Mouse (Mus musculus): Measurements from ENCODE around the gene Cep55. TPM values are rescaled to one million over a fixed set of nuclear protein-coding genes. Genes with fewer than 3 reads are reported as not detected.

Cep55 gene
- polyA plus RNA-seq, 1 experiment from 2014 or later: 8.2 TPM

- H3K9me3 ChIP-seq: no peaks in the 10 kb centered on the region
- H3K27ac ChIP-seq: no peak overlapping the region
- 92% methylated on average over 7 of the region's 7 CpGs for WGBS
- no peak overlapping the region for H3K9ac ChIP-seq
- ATAC-seq (ENCODE audit: low FRiP score): no peak
- H3K36me3 ChIP-seq: no peaks in the 10 kb centered on the region
- H3K4me3 ChIP-seq: no peak overlapping the region
- no peak overlapping the region for H3K4me2 ChIP-seq
- no peaks in the 10 kb centered on the region for H3K4me1 ChIP-seq (replicated peaks)
- no peaks in the 10 kb centered on the region for H3K27me3 ChIP-seq
Measured at GRCm38 (mm10) chr19:38114834-38115491, 60.2 kb downstream of the Cep55 start.

DNA sequence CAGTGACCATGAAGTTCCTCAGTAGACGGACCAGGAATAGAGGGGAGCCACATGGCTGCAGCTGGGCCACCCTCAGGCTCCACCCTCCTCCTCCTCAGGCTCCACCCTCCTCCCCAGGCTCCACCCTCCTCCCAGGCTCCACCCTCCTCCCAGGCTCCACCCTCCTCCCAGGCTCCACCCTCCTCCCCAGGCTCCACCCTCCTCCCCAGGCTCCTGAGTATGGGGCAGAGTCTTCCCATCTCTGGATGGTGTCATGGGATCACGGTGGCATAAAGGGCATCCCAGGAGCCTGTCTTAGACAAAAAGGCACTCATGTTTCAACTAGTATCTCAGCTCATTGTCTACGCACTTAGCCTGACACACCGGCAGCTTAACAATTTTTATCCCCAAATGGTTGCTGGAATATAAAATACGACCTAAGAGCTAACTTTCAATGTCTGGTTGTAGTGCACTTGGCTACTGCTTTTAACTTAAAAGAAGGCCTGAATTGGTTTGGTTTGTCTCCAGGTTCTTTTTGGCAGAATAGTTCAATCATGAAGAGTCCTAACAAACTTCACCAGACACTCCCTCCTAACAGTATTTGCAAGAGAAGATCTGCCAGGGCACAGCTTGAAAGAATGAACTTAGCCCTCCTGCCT, 65.4 kb downstream of the Cep55 start:
- Histone ChIP-seq H3K27me3 (peaks cover 32% of the 10 kb centered on the region), H3K9ac (no peak overlapping the region), H3K36me3 (no peaks in the 10 kb centered on the region), H3K4me2 (no peak overlapping the region), H3K4me3 (no peak overlapping the region), H3K9me3 (no peaks in the 10 kb centered on the region), H3K4me1 (replicated peaks) (peaks cover 3% of the 10 kb centered on the region; the same call in 1 of the 2 replicates), H3K27ac (no peak overlapping the region)
- ATAC-seq (ENCODE audit: low FRiP score): no peak
- WGBS: 86% methylated on average over 5 of the region's 5 CpGs

DNA sequence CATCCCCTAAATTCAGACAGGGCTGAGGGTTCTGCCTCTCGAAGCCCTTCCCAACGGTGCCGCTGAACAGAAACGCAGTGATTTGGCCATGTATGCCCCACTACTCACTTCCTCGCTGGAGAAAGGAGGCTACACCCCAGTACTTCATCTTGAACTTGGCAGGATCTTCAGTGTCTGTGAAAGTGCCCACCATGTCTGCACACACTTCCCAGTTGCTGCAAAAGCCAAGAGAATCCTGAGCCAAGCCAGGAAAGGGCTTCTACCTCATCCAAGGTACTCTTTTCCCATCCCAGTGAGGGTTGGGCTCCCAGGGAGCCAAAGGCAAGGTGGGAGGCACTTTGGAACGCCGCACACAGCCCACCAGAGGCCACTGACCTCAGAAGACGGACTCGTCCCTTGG, 69.1 kb downstream of the Cep55 start:
- WGBS: 30% methylated on average over 9 of the region's 9 CpGs
- no peak for ATAC-seq (ENCODE audit: low FRiP score)
- H3K9ac ChIP-seq: no peak overlapping the region

More for the DNA sequence above, 69.1 kb downstream of the Cep55 start:
- peak overlapping the region; percentile 57 for H3K4me3 ChIP-seq
- H3K4me1 ChIP-seq (replicated peaks): peaks cover 3% of the 10 kb centered on the region; the same call in 1 of the 2 replicates
- no peak overlapping the region for H3K27ac ChIP-seq
- H3K27me3 ChIP-seq: peaks cover 42% of the 10 kb centered on the region
- no peaks in the 10 kb centered on the region for H3K36me3 ChIP-seq
- no peaks in the 10 kb centered on the region for H3K9me3 ChIP-seq
- peak overlapping the region; percentile 82 for H3K4me2 ChIP-seq

Other genes starting within 250 kb of the Cep55 start
- 2.4 and 2.6 TPM in 2 replicates for gene Myof, start 11.4 kb upstream of the Cep55 start, polyA plus RNA-seq (2015; fragmentation: Nextera tagmentation; extraction: Ambion mirVana)
- gene Ffar4, start 42.1 kb downstream of the Cep55 start, polyA plus RNA-seq (2015; fragmentation: Nextera tagmentation; extraction: Ambion mirVana): not detected in 2 replicates
- gene Rbp4, start 70.3 kb downstream of the Cep55 start, polyA plus RNA-seq (2015; fragmentation: Nextera tagmentation; extraction: Ambion mirVana): 2.7 and 5.5 TPM in 2 replicates
- 0.30 and 0.47 TPM in 2 replicates for gene Pde6c, start 77.8 kb downstream of the Cep55 start, polyA plus RNA-seq (2015; fragmentation: Nextera tagmentation; extraction: Ambion mirVana)
- gene Fra10ac1, start 169.1 kb downstream of the Cep55 start, polyA plus RNA-seq (2015; fragmentation: Nextera tagmentation; extraction: Ambion mirVana): 49.1 and 49.6 TPM in 2 replicates
- 13.1 and 14.0 TPM in 2 replicates for gene Lgi1, start 209.5 kb downstream of the Cep55 start, polyA plus RNA-seq (2015; fragmentation: Nextera tagmentation; extraction: Ambion mirVana)

Measured in hindbrain, embryonic 13.5 days (tissue).